Mouse (Mus musculus): Measurements from ENCODE around the gene Tagln3. TPM values are rescaled to one million over a fixed set of nuclear protein-coding genes. Genes with fewer than 3 reads are reported as not detected.

Gene Tagln3
- total and polyA plus RNA-seq, 2 experiments, result 0.43 to 0.55 TPM

- no peaks in the 10 kb centered on the region for H3K27me3 ChIP-seq (ENCODE audit: control insufficient read depth, insufficient read depth, low read length)
- H3K27ac ChIP-seq (replicated peaks; ENCODE audit: insufficient read depth, low read depth, low read length), result no peak overlapping the region
- H3K36me3 ChIP-seq (ENCODE audit: control insufficient read depth, insufficient read depth, low read length), result no peaks in the 10 kb centered on the region
- WGBS, result 70% methylated on average over 6 of the region's 6 CpGs
- H3K4me1 ChIP-seq (ENCODE audit: control insufficient read depth, insufficient read depth, low read length), result peaks cover 4% of the 10 kb centered on the region; the same call in 1 of the 2 replicates
- no peaks in the 10 kb centered on the region for H3K79me2 ChIP-seq (ENCODE audit: control insufficient read depth, insufficient read depth, low read length)
- H3K9ac ChIP-seq (ENCODE audit: low read depth, low read length), result no peak overlapping the region
- no peak overlapping the region for H3K4me3 ChIP-seq (ENCODE audit: insufficient read depth, low read depth, low read length)
- TF ChIP-seq CTCF (IDR thresholded peaks at IDR 0.05; ENCODE audit: low read depth, low read length), result no peak
- TF ChIP-seq POLR2A (IDR thresholded peaks at IDR 0.05; ENCODE audit: extremely low read depth, insufficient read depth, low read length), result no peak
- no peak for DNase-seq (ENCODE audit: extremely low read depth, low read depth, low spot score)
These were observed 26.4 kb downstream of the Tagln3 start for GRCm38 (mm10) chr16:45697996-45698395.

- TF ChIP-seq POLR2A (IDR thresholded peaks at IDR 0.05; ENCODE audit: extremely low read depth, insufficient read depth, low read length), result no peak
- no peak for TF ChIP-seq CTCF (IDR thresholded peaks at IDR 0.05; ENCODE audit: low read depth, low read length)
- Histone ChIP-seq H3K36me3 (ENCODE audit: control insufficient read depth, insufficient read depth, low read length) (no peaks in the 10 kb centered on the region), H3K9ac (ENCODE audit: low read depth, low read length) (no peak overlapping the region), H3K27me3 (ENCODE audit: control insufficient read depth, insufficient read depth, low read length) (no peaks in the 10 kb centered on the region), H3K4me1 (ENCODE audit: control insufficient read depth, insufficient read depth, low read length) (peaks cover 4% of the 10 kb centered on the region; the same call in 1 of the 2 replicates), H3K79me2 (ENCODE audit: control insufficient read depth, insufficient read depth, low read length) (no peaks in the 10 kb centered on the region), H3K4me3 (ENCODE audit: insufficient read depth, low read depth, low read length) (no peak overlapping the region), H3K27ac (replicated peaks; ENCODE audit: insufficient read depth, low read depth, low read length) (no peak overlapping the region)
- no peak for DNase-seq (ENCODE audit: extremely low read depth, low read depth, low spot score)
- 81% methylated on average over 9 of the region's 9 CpGs for WGBS
These were observed 28.8 kb downstream of the Tagln3 start for GRCm38 (mm10) chr16:45695445-45696160.

GRCm38 (mm10) chr16:45693558-45693957, 30.9 kb downstream of the Tagln3 start, which contains the start of gene Tmprss7:
Gene Tmprss7, minus strand, starts transcription at chr16:45693658.
- WGBS, result 73% methylated on average over 10 of the region's 10 CpGs
- H3K4me1 ChIP-seq (ENCODE audit: control insufficient read depth, insufficient read depth, low read length), result no peaks in the 10 kb centered on the region
- H3K36me3 ChIP-seq (ENCODE audit: control insufficient read depth, insufficient read depth, low read length), result no peaks in the 10 kb centered on the region
- no peak within 1 kb of the TSS for H3K4me3 ChIP-seq (ENCODE audit: insufficient read depth, low read depth, low read length)
- no peak within 1 kb of the TSS for H3K9ac ChIP-seq (ENCODE audit: low read depth, low read length)
- TF ChIP-seq POLR2A (IDR thresholded peaks at IDR 0.05; ENCODE audit: extremely low read depth, insufficient read depth, low read length), result no peak
- no peak for TF ChIP-seq CTCF (IDR thresholded peaks at IDR 0.05; ENCODE audit: low read depth, low read length)
- DNase-seq (ENCODE audit: extremely low read depth, low read depth, low spot score), result no peak
- no peaks in the 10 kb centered on the region for H3K27me3 ChIP-seq (ENCODE audit: control insufficient read depth, insufficient read depth, low read length)
- no peak within 1 kb of the TSS for H3K27ac ChIP-seq (replicated peaks; ENCODE audit: insufficient read depth, low read depth, low read length)
- no peaks in the 10 kb centered on the region for H3K79me2 ChIP-seq (ENCODE audit: control insufficient read depth, insufficient read depth, low read length)

DNA sequence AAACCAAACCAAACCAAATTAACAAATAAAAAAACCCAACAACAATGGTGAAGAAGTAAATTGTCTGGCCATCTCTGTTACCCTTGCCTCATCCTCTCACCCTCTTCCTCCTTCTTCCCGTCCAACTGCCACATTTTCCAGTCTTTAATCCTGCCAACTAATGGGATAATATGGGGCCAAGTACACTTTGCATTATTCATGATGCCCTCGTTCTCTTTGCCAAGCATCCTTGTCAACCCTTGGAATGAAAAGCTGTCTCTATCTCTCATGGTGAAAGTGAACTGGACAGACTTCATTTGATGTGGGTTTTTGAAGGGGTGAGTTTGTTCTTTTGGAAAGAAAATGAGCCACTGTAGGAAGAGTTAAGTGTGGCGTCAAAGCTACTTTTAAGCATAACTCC, 31.6 kb downstream of the Tagln3 start:
- TF ChIP-seq POLR2A (IDR thresholded peaks at IDR 0.05; ENCODE audit: extremely low read depth, insufficient read depth, low read length) (no peak), CTCF (IDR thresholded peaks at IDR 0.05; ENCODE audit: low read depth, low read length) (no peak)
- Histone ChIP-seq H3K9ac (ENCODE audit: low read depth, low read length) (no peak overlapping the region), H3K27ac (replicated peaks; ENCODE audit: insufficient read depth, low read depth, low read length) (no peak overlapping the region), H3K4me1 (ENCODE audit: control insufficient read depth, insufficient read depth, low read length) (no peaks in the 10 kb centered on the region), H3K79me2 (ENCODE audit: control insufficient read depth, insufficient read depth, low read length) (no peaks in the 10 kb centered on the region), H3K27me3 (ENCODE audit: control insufficient read depth, insufficient read depth, low read length) (no peaks in the 10 kb centered on the region), H3K36me3 (ENCODE audit: control insufficient read depth, insufficient read depth, low read length) (no peaks in the 10 kb centered on the region), H3K4me3 (ENCODE audit: insufficient read depth, low read depth, low read length) (no peak overlapping the region)
- WGBS, result 78% methylated on average over 3 of the region's 3 CpGs
- DNase-seq (ENCODE audit: extremely low read depth, low read depth, low spot score), result no peak

DNA sequence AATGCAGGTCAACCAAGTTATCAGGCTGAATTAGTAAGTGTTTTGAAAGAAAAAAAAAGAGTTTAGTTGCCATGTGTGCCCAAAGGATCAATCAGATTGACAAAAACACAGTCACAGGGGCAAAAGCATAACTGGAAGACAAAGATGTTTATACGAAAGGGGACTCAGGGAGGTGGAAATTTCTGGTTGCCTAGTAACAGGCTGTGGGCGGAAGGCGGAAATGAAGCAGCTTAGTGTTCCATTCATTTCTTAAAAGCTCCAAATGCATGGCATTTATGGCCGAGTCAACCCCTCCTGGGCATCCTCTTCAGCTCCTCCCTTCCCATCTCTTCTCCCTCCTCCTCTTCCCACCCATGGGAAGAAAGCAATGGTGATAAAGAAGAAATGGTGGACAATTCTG, 34.2 kb downstream of the Tagln3 start:
- 76% methylated on average over 4 of the region's 4 CpGs for WGBS
- H3K27ac ChIP-seq (replicated peaks; ENCODE audit: insufficient read depth, low read depth, low read length), result no peak overlapping the region
- no peaks in the 10 kb centered on the region for H3K36me3 ChIP-seq (ENCODE audit: control insufficient read depth, insufficient read depth, low read length)
- H3K27me3 ChIP-seq (ENCODE audit: control insufficient read depth, insufficient read depth, low read length), result no peaks in the 10 kb centered on the region
- DNase-seq (ENCODE audit: extremely low read depth, low read depth, low spot score), result no peak
- H3K79me2 ChIP-seq (ENCODE audit: control insufficient read depth, insufficient read depth, low read length), result no peaks in the 10 kb centered on the region
- no peak overlapping the region for H3K4me3 ChIP-seq (ENCODE audit: insufficient read depth, low read depth, low read length)
- no peaks in the 10 kb centered on the region for H3K4me1 ChIP-seq (ENCODE audit: control insufficient read depth, insufficient read depth, low read length)
- no peak overlapping the region for H3K9ac ChIP-seq (ENCODE audit: low read depth, low read length)
- no peak for TF ChIP-seq CTCF (IDR thresholded peaks at IDR 0.05; ENCODE audit: low read depth, low read length)
- no peak for TF ChIP-seq POLR2A (IDR thresholded peaks at IDR 0.05; ENCODE audit: extremely low read depth, insufficient read depth, low read length)

DNA sequence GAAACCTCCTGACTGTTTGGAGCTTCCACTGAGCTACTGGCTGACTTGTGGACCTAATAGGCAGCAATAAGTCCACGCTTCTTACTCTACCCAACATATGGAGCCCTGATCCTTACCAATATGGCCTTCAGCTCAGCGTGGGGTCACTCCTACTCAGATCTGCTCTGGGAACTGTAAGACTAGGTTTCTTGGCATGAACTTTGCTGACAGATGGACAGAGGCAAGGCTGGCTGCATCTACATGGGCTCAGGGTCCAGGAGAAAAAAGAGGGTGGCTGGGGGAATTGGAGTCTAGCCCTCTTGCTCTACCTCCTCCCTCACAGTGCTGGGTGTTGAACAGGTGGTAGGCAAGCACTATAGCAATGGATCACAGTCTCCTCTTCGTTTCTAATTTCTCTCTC, 37.6 kb downstream of the Tagln3 start:
- H3K4me1 ChIP-seq (ENCODE audit: control insufficient read depth, insufficient read depth, low read length), result no peaks in the 10 kb centered on the region
- H3K27ac ChIP-seq (replicated peaks; ENCODE audit: insufficient read depth, low read depth, low read length), result no peak overlapping the region
- no peaks in the 10 kb centered on the region for H3K79me2 ChIP-seq (ENCODE audit: control insufficient read depth, insufficient read depth, low read length)
- no peaks in the 10 kb centered on the region for H3K27me3 ChIP-seq (ENCODE audit: control insufficient read depth, insufficient read depth, low read length)
- no peak overlapping the region for H3K9ac ChIP-seq (ENCODE audit: low read depth, low read length)
- H3K4me3 ChIP-seq (ENCODE audit: insufficient read depth, low read depth, low read length), result no peak overlapping the region
- DNase-seq (ENCODE audit: extremely low read depth, low read depth, low spot score), result no peak
- H3K36me3 ChIP-seq (ENCODE audit: control insufficient read depth, insufficient read depth, low read length), result no peaks in the 10 kb centered on the region
- 68% methylated on average over 3 of the region's 3 CpGs for WGBS
- no peak for TF ChIP-seq CTCF (IDR thresholded peaks at IDR 0.05; ENCODE audit: low read depth, low read length)
- TF ChIP-seq POLR2A (IDR thresholded peaks at IDR 0.05; ENCODE audit: extremely low read depth, insufficient read depth, low read length), result no peak
